Mouse (Mus musculus) stomach, embryonic 15.5 days (tissue): Measurements from ENCODE around the gene Fdx1. TPM values are rescaled to one million over a fixed set of nuclear protein-coding genes. Genes with fewer than 3 reads are reported as not detected.
A peak's percentile ranks its signal among the peaks of the same experiment; 100 is the strongest.

Source experiments
- ATAC-seq: fragments of 200-750 bp; cut with Nextera tagmentation; 2 replicates; pipeline ENCODE4 v1.8.0; 2017; ENCODE audit warnings: low read depth, moderate number of reproducible peaks, moderate TSS enrichment; ENCODE audit not compliant: insufficient read depth, low FRiP score
- H3K27ac ChIP-seq: fragments of 300-500 bp; sonication (generic); 2 replicates; pipeline ENCODE4 v1.5.1; 2015; ENCODE audit warnings: mild to moderate bottlenecking, inconsistent platforms
- H3K27me3 ChIP-seq: fragments of 300-500 bp; sonication (generic); replicated peaks from 2 replicates; pipeline ENCODE4 v1.6.1; 2015; ENCODE audit warnings: inconsistent platforms
- H3K36me3 ChIP-seq: fragments of 300-500 bp; sonication (generic); 2 replicates; pipeline ENCODE4 v1.6.1; 2015; ENCODE audit warnings: inconsistent platforms
- H3K4me1 ChIP-seq: fragments of 300-500 bp; sonication (generic); 2 replicates; pipeline ENCODE4 v1.6.1; 2015; ENCODE audit warnings: inconsistent platforms
- H3K4me2 ChIP-seq: fragments of 300-500 bp; sonication (generic); 2 replicates; pipeline ENCODE4 v1.6.1; 2015; ENCODE audit warnings: mild to moderate bottlenecking, inconsistent platforms
- H3K4me3 ChIP-seq: fragments of 300-500 bp; sonication (generic); replicated peaks from 2 replicates; pipeline ENCODE4 v1.5.1; 2015; ENCODE audit warnings: inconsistent platforms
- H3K9ac ChIP-seq: fragments of 300-500 bp; sonication (generic); 2 replicates; pipeline ENCODE4 v1.6.1; 2015; ENCODE audit warnings: inconsistent platforms
- H3K9me3 ChIP-seq: fragments of 300-500 bp; sonication (generic); 2 replicates; pipeline ENCODE4 v1.6.1; 2016; ENCODE audit warnings: inconsistent platforms
- WGBS: fragments of 180-500 bp; shearing (Covaris S2); methylation state at CpG from one replicate; pipeline ENCODE4 v1.1.7; 2015; 5-methylcytosine and 5-hydroxymethylcytosine counted together
- polyA plus RNA-seq: library from polyadenylated mRNA; unstranded; fragments of >200 nt; fragmentation: Nextera tagmentation; extraction: Ambion mirVana; gene quantifications from 2 replicates; pipeline ENCODE4 v1.2.1, GENCODE M21; 2015

Gene Fdx1
- polyA plus RNA-seq, 1 experiment from 2014 or later = 91.4 TPM

GRCm38 (mm10) chr9:51927680-51928079 lies 35.7 kb downstream of the Fdx1 start:
- Histone ChIP-seq H3K36me3 (no peaks in the 10 kb centered on the region), H3K9ac (no peak overlapping the region), H3K27me3 (no peaks in the 10 kb centered on the region), H3K9me3 (no peaks in the 10 kb centered on the region), H3K4me3 (no peak overlapping the region), H3K4me2 (peak overlapping the region; percentile 8; the same call in 1 of the 2 replicates), H3K4me1 (peaks cover 7% of the 10 kb centered on the region; the same call in 1 of the 2 replicates), H3K27ac (peak overlapping the region; percentile 59; the same call in 1 of the 2 replicates)
- ATAC-seq = no peak
- WGBS = 63% methylated on average over 3 of the region's 3 CpGs

- peaks cover 7% of the 10 kb centered on the region; the same call in 1 of the 2 replicates for H3K4me1 ChIP-seq
- H3K4me3 ChIP-seq = no peak overlapping the region
- H3K9me3 ChIP-seq = no peaks in the 10 kb centered on the region
- no peaks in the 10 kb centered on the region for H3K36me3 ChIP-seq
- H3K4me2 ChIP-seq = no peak overlapping the region
- no peaks in the 10 kb centered on the region for H3K27me3 ChIP-seq
- ATAC-seq = no peak
- no peak overlapping the region for H3K27ac ChIP-seq
- no peak overlapping the region for H3K9ac ChIP-seq
- WGBS = 89% methylated on average over 8 of the region's 8 CpGs
These were observed 36.7 kb downstream of the Fdx1 start for GRCm38 (mm10) chr9:51926629-51927028.

GRCm38 (mm10) chr9:51924551-51925081 lies 38.7 kb downstream of the Fdx1 start:
- ATAC-seq = no peak
- 75% methylated on average over 8 of the region's 8 CpGs for WGBS

GRCm38 (mm10) chr9:51922756-51923155 lies 40.6 kb downstream of the Fdx1 start:
- Histone ChIP-seq H3K4me3 (no peak overlapping the region), H3K4me2 (no peak overlapping the region), H3K27ac (no peak overlapping the region), H3K36me3 (no peaks in the 10 kb centered on the region), H3K9me3 (no peaks in the 10 kb centered on the region), H3K9ac (no peak overlapping the region), H3K4me1 (peaks cover 1% of the 10 kb centered on the region; the same call in 1 of the 2 replicates), H3K27me3 (no peaks in the 10 kb centered on the region)
- no peak for ATAC-seq
- WGBS = 89% methylated on average over 2 of the region's 2 CpGs

More at GRCm38 (mm10) chr9:51924551-51925081, 38.7 kb downstream of the Fdx1 start:
- no peaks in the 10 kb centered on the region for H3K9me3 ChIP-seq
- no peak overlapping the region for H3K4me3 ChIP-seq
- no peak overlapping the region for H3K9ac ChIP-seq
- H3K27me3 ChIP-seq = no peaks in the 10 kb centered on the region
- H3K4me1 ChIP-seq = peaks cover 7% of the 10 kb centered on the region; the same call in 1 of the 2 replicates
- H3K36me3 ChIP-seq = no peaks in the 10 kb centered on the region
- no peak overlapping the region for H3K4me2 ChIP-seq
- no peak overlapping the region for H3K27ac ChIP-seq

GRCm38 (mm10) chr9:51915580-51915979 lies 47.8 kb downstream of the Fdx1 start:
- H3K27me3 ChIP-seq = no peaks in the 10 kb centered on the region
- H3K4me2 ChIP-seq = no peak overlapping the region
- WGBS = 76% methylated on average over 1 of the region's 1 CpGs
- H3K27ac ChIP-seq = no peak overlapping the region
- H3K36me3 ChIP-seq = no peaks in the 10 kb centered on the region
- H3K9me3 ChIP-seq = no peaks in the 10 kb centered on the region
- H3K4me1 ChIP-seq = no peaks in the 10 kb centered on the region
- no peak overlapping the region for H3K9ac ChIP-seq
- no peak for ATAC-seq
- H3K4me3 ChIP-seq = no peak overlapping the region

- H3K27me3 ChIP-seq = no peaks in the 10 kb centered on the region
- no peaks in the 10 kb centered on the region for H3K36me3 ChIP-seq
- ATAC-seq = no peak
- H3K27ac ChIP-seq = no peak overlapping the region
- no peaks in the 10 kb centered on the region for H3K4me1 ChIP-seq
- H3K4me2 ChIP-seq = no peak overlapping the region
- no peaks in the 10 kb centered on the region for H3K9me3 ChIP-seq
- no peak overlapping the region for H3K9ac ChIP-seq
- H3K4me3 ChIP-seq = no peak overlapping the region
- 72% methylated on average over 15 of the region's 15 CpGs for WGBS
These were observed 48.8 kb downstream of the Fdx1 start for GRCm38 (mm10) chr9:51914481-51915120.

GRCm38 (mm10) chr9:51908838-51909237 lies 54.5 kb downstream of the Fdx1 start:
- H3K36me3 ChIP-seq = no peaks in the 10 kb centered on the region
- no peak overlapping the region for H3K27ac ChIP-seq
- ATAC-seq = no peak

GRCm38 (mm10) chr9:51908255-51908654 lies 55.1 kb downstream of the Fdx1 start:
- Histone ChIP-seq H3K4me1 (no peaks in the 10 kb centered on the region), H3K9ac (no peak overlapping the region), H3K27ac (no peak overlapping the region), H3K9me3 (no peaks in the 10 kb centered on the region), H3K27me3 (no peaks in the 10 kb centered on the region), H3K36me3 (no peaks in the 10 kb centered on the region), H3K4me2 (no peak overlapping the region), H3K4me3 (no peak overlapping the region)
- ATAC-seq = no peak
- WGBS = 67% methylated on average over 3 of the region's 3 CpGs

More at GRCm38 (mm10) chr9:51908838-51909237, 54.5 kb downstream of the Fdx1 start:
- Histone ChIP-seq H3K4me1 (no peaks in the 10 kb centered on the region), H3K9ac (no peak overlapping the region), H3K4me2 (no peak overlapping the region), H3K9me3 (no peaks in the 10 kb centered on the region), H3K27me3 (no peaks in the 10 kb centered on the region), H3K4me3 (no peak overlapping the region)
- 3% methylated on average over 2 of the region's 2 CpGs for WGBS

GRCm38 (mm10) chr9:51906938-51907337 lies 56.4 kb downstream of the Fdx1 start:
- Histone ChIP-seq H3K27me3 (no peaks in the 10 kb centered on the region), H3K4me2 (no peak overlapping the region), H3K27ac (no peak overlapping the region), H3K4me1 (no peaks in the 10 kb centered on the region), H3K36me3 (no peaks in the 10 kb centered on the region), H3K9me3 (no peaks in the 10 kb centered on the region), H3K9ac (no peak overlapping the region), H3K4me3 (no peak overlapping the region)
- no peak for ATAC-seq
- whole genome bisulfite sequencing = 75% methylated on average over 8 of the region's 8 CpGs

Other genes starting within 250 kb of the Fdx1 start
- gene Arhgap20, start 198.2 kb downstream of the Fdx1 start, polyA plus RNA-seq = 2.5 and 2.8 TPM in 2 replicates
- gene Rdx, start 83.6 kb upstream of the Fdx1 start, polyA plus RNA-seq = 94.3 and 97.2 TPM in 2 replicates
- 2.5 and 2.6 TPM in 2 replicates for gene Zc3h12c, start 205.0 kb upstream of the Fdx1 start, polyA plus RNA-seq